In genomic region chr17:26715916-26716717, GRCm38 (mm10) we compare ENCODE assay signal across 8 mouse cellular contexts. TPM values are rescaled to one million over a fixed set of nuclear protein-coding genes. Genes with fewer than 3 reads are reported as not detected.
DNase-seq lines count a peak whose midpoint lies in the region; ATAC-seq lines count a peak whose summit lies in the region.

No protein-coding gene starts in this region.

- no peaks in the 10 kb centered on the region for H3K36me3 ChIP-seq in hindbrain, embryonic 14.5 days (replicated peaks; ENCODE audit: control insufficient read depth, insufficient read depth)

- peak; percentile 98 for DNase-seq in R1 (ENCODE audit: low read depth, low spot score)
- DNase-seq in cerebellum, postnatal 25 days: peak; percentile 93 to 95
- peak; percentile 82 to 85 for DNase-seq in frontal cortex, postnatal 25 days (ENCODE audit: low spot score in 2 of 2)
- DNase-seq in hindbrain, embryonic 14.5 days (ENCODE audit: low spot score): peak; percentile 95
- DNase-seq in layer of hippocampus, postnatal 36 days: peak; percentile 94 to 95
- DNase-seq in lung, postnatal 36 days: peak; percentile 98
- peak; percentile 99 for DNase-seq in retina, postnatal 1 day
- DNase-seq in urinary bladder, adult 18-20 months (ENCODE audit: low spot score in 2 of 2): peak; percentile 90 to 94

- H3K27me3 ChIP-seq in hindbrain, embryonic 14.5 days (ENCODE audit: control insufficient read depth, insufficient read depth, low read length): no peaks in the 10 kb centered on the region

- H3K27ac ChIP-seq in hindbrain, embryonic 14.5 days: peak overlapping the region; percentile 84

- peak overlapping the region; percentile 76 for H3K9ac ChIP-seq in hindbrain, embryonic 14.5 days

- H3K4me1 ChIP-seq in hindbrain, embryonic 14.5 days (replicated peaks; ENCODE audit: control insufficient read depth, insufficient read depth, low read length): peaks cover 8% of the 10 kb centered on the region

- peak overlapping the region; percentile 82 for H3K4me3 ChIP-seq in hindbrain, embryonic 14.5 days (replicated peaks; ENCODE audit: low read length)

- no peaks in the 10 kb centered on the region for H3K9me3 ChIP-seq in hindbrain, embryonic 14.5 days (ENCODE audit: control insufficient read depth, low read length)

- peak; percentile 98 for ATAC-seq in hindbrain, embryonic 14.5 days (ENCODE audit: low FRiP score)

- peak overlapping the region; percentile 74 for H3K4me2 ChIP-seq in hindbrain, embryonic 14.5 days (replicated peaks)

- WGBS in hindbrain, embryonic 14.5 days: under 1% methylated on average over 65 of the region's 75 CpGs

RNA-seq across cellular contexts. Expression of gene Crebrf, which starts 0.7 kb away (rescaled TPM):
- polyA plus RNA-seq in hindbrain, embryonic 14.5 days (2014; fragmentation: Nextera tagmentation; extraction: Ambion mirVana): 10.2 and 10.5 TPM in 2 replicates
- 100 to 1,000 TPM; 113 to 114 TPM for total RNA-seq in layer of hippocampus, postnatal 36 days (2021)

RNA-seq across cellular contexts. Expression of gene Atp6v0e, which starts 53.1 kb away (rescaled TPM):
- polyA plus RNA-seq in hindbrain, embryonic 14.5 days (2014; fragmentation: Nextera tagmentation; extraction: Ambion mirVana): 91.3 and 106 TPM in 2 replicates
- total RNA-seq in layer of hippocampus, postnatal 36 days (2021): 10 to 100 TPM; 43.2 to 49.3 TPM

Comparison
In these comparisons a context has a peak if more than half of its experiments do, and no peak if none do; other contexts are left out.
1. Peak in every context shown above with its lines: DNase-seq, ATAC-seq, H3K4me3 ChIP-seq and H3K27ac ChIP-seq.